Mouse (Mus musculus): ENCODE results near the gene Dclre1c. TPM values are rescaled to one million over a fixed set of nuclear protein-coding genes. Genes with fewer than 3 reads are reported as not detected.

Gene Dclre1c
- polyA plus RNA-seq, 1 experiment = 1.5 TPM

DNA sequence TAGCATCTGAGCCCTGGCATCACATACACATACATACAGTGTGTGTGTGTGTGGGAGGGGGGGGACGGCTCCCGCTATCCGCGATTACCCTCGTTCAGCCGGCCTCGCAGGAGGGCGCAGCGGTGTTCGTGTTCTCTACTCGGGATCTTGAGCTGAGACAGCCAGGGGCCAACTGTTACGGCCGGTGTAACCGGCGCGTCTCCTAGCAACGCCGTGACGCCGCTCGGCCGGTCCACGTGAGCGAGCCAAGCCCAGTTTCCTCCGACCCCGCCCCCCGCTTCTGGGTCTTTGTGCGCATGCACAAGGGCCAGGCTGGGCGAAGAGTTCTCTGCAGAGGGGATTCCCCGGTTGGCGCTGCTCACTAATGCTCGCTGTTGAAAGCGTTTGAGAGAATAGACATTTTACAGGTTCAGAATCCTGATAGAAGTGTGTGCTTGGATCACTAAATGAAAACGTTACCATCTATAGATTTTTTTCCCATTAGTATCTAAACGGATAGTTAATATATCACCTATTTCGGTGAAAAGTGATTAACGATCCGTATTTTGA lies 5.0 kb upstream of the Dclre1c start:
- Histone ChIP-seq H3K4me3 (peak overlapping the region; percentile 16), H3K27me3 (ENCODE audit: control insufficient read depth, insufficient read depth, insufficient read length) (peaks cover 13% of the 10 kb centered on the region), H3K79me2 (ENCODE audit: control insufficient read depth, insufficient read depth) (no peaks in the 10 kb centered on the region), H3K36me3 (ENCODE audit: control insufficient read depth, insufficient read depth) (no peaks in the 10 kb centered on the region), H3ac (ENCODE audit: control insufficient read depth, insufficient read length) (no peak overlapping the region), H3K4me2 (ENCODE audit: low read depth) (peak overlapping the region; percentile 79)
- TF ChIP-seq POLR2A (IDR thresholded peaks at IDR 0.05; ENCODE audit: insufficient read length, low read depth) (peak; percentile 47), TCF12 (IDR thresholded peaks at IDR 0.05; ENCODE audit: insufficient read depth, poor library complexity, severe bottlenecking) (no peak), POLR2AphosphoS2 (IDR thresholded peaks at IDR 0.05; ENCODE audit: insufficient read length, low read depth) (peak; percentile 35), MYOD1 (IDR thresholded peaks at IDR 0.05; ENCODE audit: control insufficient read depth in 1 of 3, insufficient read length in 2 of 3, low read depth in 2 of 3) (peak in 2 of 3 experiments; percentile 32 to 67), MYOG (IDR thresholded peaks at IDR 0.05; ENCODE audit: control insufficient read depth in 1 of 3, insufficient read depth in 1 of 3, insufficient read length in 2 of 3, low read depth in 2 of 3) (peak in 2 of 3 experiments; percentile 27 to 70), USF1 (IDR thresholded peaks at IDR 0.05; ENCODE audit: low read depth) (peak; percentile 64), REST (IDR thresholded peaks at IDR 0.05; ENCODE audit: insufficient read depth, insufficient read length) (no peak), SRF (IDR thresholded peaks at IDR 0.05; ENCODE audit: control insufficient read depth, insufficient read length, low read depth) (no peak), MAX (IDR thresholded peaks at IDR 0.05; ENCODE audit: low read depth) (no peak), TCF3 (IDR thresholded peaks at IDR 0.05; ENCODE audit: insufficient read length, low read depth) (no peak)

GRCm38 (mm10) chr2:3420157-3420556 lies 3.8 kb upstream of the Dclre1c start:
- Histone ChIP-seq H3ac (ENCODE audit: control insufficient read depth, insufficient read length) (no peak overlapping the region), H3K27me3 (ENCODE audit: control insufficient read depth, insufficient read depth, insufficient read length) (peaks cover 10% of the 10 kb centered on the region), H3K36me3 (ENCODE audit: control insufficient read depth, insufficient read depth) (no peaks in the 10 kb centered on the region), H3K4me3 (no peak overlapping the region), H3K4me2 (ENCODE audit: low read depth) (no peak overlapping the region), H3K79me2 (ENCODE audit: control insufficient read depth, insufficient read depth) (peaks cover 5% of the 10 kb centered on the region)
- TF ChIP-seq E2F4 (IDR thresholded peaks at IDR 0.05; ENCODE audit: insufficient read depth) (no peak), TCF3 (IDR thresholded peaks at IDR 0.05; ENCODE audit: insufficient read length, low read depth) (no peak), SRF (IDR thresholded peaks at IDR 0.05; ENCODE audit: control insufficient read depth, insufficient read length, low read depth) (no peak), REST (IDR thresholded peaks at IDR 0.05; ENCODE audit: insufficient read depth, insufficient read length) (no peak), POLR2A (IDR thresholded peaks at IDR 0.05; ENCODE audit: insufficient read length, low read depth) (no peak)

GRCm38 (mm10) chr2:3422548-3422947 lies 1.4 kb upstream of the Dclre1c start, which contains the start of gene Meig1:
Gene Meig1 (minus strand): TSS chr2:3422648.
- Histone ChIP-seq H3K27me3 (ENCODE audit: control insufficient read depth, insufficient read depth, insufficient read length) (no peaks in the 10 kb centered on the region), H3K4me3 (peak within 1 kb of the TSS; percentile 56), H3K79me2 (ENCODE audit: control insufficient read depth, insufficient read depth) (peaks cover 5% of the 10 kb centered on the region), H3K36me3 (ENCODE audit: control insufficient read depth, insufficient read depth) (no peaks in the 10 kb centered on the region), H3ac (ENCODE audit: control insufficient read depth, insufficient read length) (no peak within 1 kb of the TSS), H3K4me2 (ENCODE audit: low read depth) (peak within 1 kb of the TSS; percentile 88)
- TF ChIP-seq TCF12 (IDR thresholded peaks at IDR 0.05; ENCODE audit: insufficient read depth, poor library complexity, severe bottlenecking) (no peak), TCF3 (IDR thresholded peaks at IDR 0.05; ENCODE audit: insufficient read length, low read depth) (no peak), USF1 (IDR thresholded peaks at IDR 0.05; ENCODE audit: low read depth) (no peak), MYOG (IDR thresholded peaks at IDR 0.05; ENCODE audit: control insufficient read depth in 1 of 3, insufficient read depth in 1 of 3, insufficient read length in 2 of 3, low read depth in 2 of 3) (no peak), MAX (IDR thresholded peaks at IDR 0.05; ENCODE audit: low read depth) (no peak), SRF (IDR thresholded peaks at IDR 0.05; ENCODE audit: control insufficient read depth, insufficient read length, low read depth) (no peak), POLR2AphosphoS2 (IDR thresholded peaks at IDR 0.05; ENCODE audit: insufficient read length, low read depth) (no peak), CEBPB (IDR thresholded peaks at IDR 0.05; ENCODE audit: insufficient read depth, poor library complexity, severe bottlenecking) (no peak), POLR2A (IDR thresholded peaks at IDR 0.05; ENCODE audit: insufficient read length, low read depth) (no peak), REST (IDR thresholded peaks at IDR 0.05; ENCODE audit: insufficient read depth, insufficient read length) (no peak), E2F4 (IDR thresholded peaks at IDR 0.05; ENCODE audit: insufficient read depth) (no peak), MYOD1 (IDR thresholded peaks at IDR 0.05; ENCODE audit: control insufficient read depth in 1 of 3, insufficient read length in 2 of 3, low read depth in 2 of 3) (no peak)

GRCm38 (mm10) chr2:3424579-3424910 lies 614 bp downstream of the Dclre1c start:
- Histone ChIP-seq H3K79me2 (ENCODE audit: control insufficient read depth, insufficient read depth) (peaks cover 5% of the 10 kb centered on the region), H3K27me3 (ENCODE audit: control insufficient read depth, insufficient read depth, insufficient read length) (no peaks in the 10 kb centered on the region), H3K4me3 (peak overlapping the region; percentile 56), H3ac (ENCODE audit: control insufficient read depth, insufficient read length) (no peak overlapping the region), H3K36me3 (ENCODE audit: control insufficient read depth, insufficient read depth) (no peaks in the 10 kb centered on the region), H3K4me2 (ENCODE audit: low read depth) (peak overlapping the region; percentile 88)
- no peak for TF ChIP-seq E2F4 (IDR thresholded peaks at IDR 0.05; ENCODE audit: insufficient read depth)
- no peak for TF ChIP-seq USF1 (IDR thresholded peaks at IDR 0.05; ENCODE audit: low read depth)
- no peak for TF ChIP-seq POLR2A (IDR thresholded peaks at IDR 0.05; ENCODE audit: insufficient read length, low read depth)
- TF ChIP-seq CEBPB (IDR thresholded peaks at IDR 0.05; ENCODE audit: insufficient read depth, poor library complexity, severe bottlenecking) = no peak
- no peak for TF ChIP-seq SRF (IDR thresholded peaks at IDR 0.05; ENCODE audit: control insufficient read depth, insufficient read length, low read depth)
- TF ChIP-seq MYOG (IDR thresholded peaks at IDR 0.05; ENCODE audit: control insufficient read depth in 1 of 3, insufficient read depth in 1 of 3, insufficient read length in 2 of 3, low read depth in 2 of 3) = no peak
- no peak for TF ChIP-seq REST (IDR thresholded peaks at IDR 0.05; ENCODE audit: insufficient read depth, insufficient read length)
- no peak for TF ChIP-seq MYOD1 (IDR thresholded peaks at IDR 0.05; ENCODE audit: control insufficient read depth in 1 of 3, insufficient read length in 2 of 3, low read depth in 2 of 3)
- TF ChIP-seq MAX (IDR thresholded peaks at IDR 0.05; ENCODE audit: low read depth) = no peak
- TF ChIP-seq TCF3 (IDR thresholded peaks at IDR 0.05; ENCODE audit: insufficient read length, low read depth) = no peak
- TF ChIP-seq POLR2AphosphoS2 (IDR thresholded peaks at IDR 0.05; ENCODE audit: insufficient read length, low read depth) = no peak
- no peak for TF ChIP-seq TCF12 (IDR thresholded peaks at IDR 0.05; ENCODE audit: insufficient read depth, poor library complexity, severe bottlenecking)
